Mouse (Mus musculus): Measurements from ENCODE around the gene Cenpn.
A peak's percentile ranks its signal among the peaks of the same experiment; 100 is the strongest.

Cenpn gene

DNA sequence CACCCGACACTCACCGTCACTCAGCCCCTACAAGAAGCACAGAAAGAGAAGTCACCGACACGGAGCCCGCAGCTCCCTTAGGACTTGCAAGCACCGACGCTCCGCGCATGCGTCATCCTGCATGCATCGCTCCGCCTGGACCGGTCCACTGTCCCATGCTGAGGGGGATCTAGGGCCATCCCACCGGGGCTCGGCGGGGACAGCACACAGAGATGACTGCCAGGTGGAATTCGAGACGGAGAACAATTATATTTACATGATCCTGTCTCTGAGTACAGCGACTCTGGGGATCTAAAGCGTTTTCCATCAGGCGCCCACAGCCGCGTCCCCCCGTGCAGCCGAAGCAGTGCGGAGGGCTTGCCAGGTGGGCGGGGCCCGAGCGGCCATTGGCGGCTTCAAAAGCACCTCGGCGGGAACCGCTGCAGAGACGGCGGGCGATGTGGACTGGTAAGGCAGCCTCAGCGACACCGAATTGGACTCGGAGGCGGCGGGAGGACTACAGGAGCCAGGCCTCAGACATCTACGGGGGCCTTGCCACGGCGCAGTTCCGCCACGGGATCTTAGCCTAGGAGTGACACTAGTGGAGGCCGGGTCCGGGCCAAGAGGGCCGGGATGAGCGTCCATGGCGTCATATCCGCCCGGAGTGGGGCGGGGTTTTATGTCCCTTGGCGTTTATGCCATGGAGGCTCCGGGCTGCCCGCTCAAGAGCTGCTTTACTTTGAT is at the start of gene Cenpn, which contains the start of gene Cmc2:
Gene Cenpn, plus strand, starts transcription at position 394 of the 723 bp plus-strand sequence.
Gene Cmc2, minus strand, starts transcription at position 119 of the 723 bp plus-strand sequence.
- DNase-seq: peak; percentile 94

DNA sequence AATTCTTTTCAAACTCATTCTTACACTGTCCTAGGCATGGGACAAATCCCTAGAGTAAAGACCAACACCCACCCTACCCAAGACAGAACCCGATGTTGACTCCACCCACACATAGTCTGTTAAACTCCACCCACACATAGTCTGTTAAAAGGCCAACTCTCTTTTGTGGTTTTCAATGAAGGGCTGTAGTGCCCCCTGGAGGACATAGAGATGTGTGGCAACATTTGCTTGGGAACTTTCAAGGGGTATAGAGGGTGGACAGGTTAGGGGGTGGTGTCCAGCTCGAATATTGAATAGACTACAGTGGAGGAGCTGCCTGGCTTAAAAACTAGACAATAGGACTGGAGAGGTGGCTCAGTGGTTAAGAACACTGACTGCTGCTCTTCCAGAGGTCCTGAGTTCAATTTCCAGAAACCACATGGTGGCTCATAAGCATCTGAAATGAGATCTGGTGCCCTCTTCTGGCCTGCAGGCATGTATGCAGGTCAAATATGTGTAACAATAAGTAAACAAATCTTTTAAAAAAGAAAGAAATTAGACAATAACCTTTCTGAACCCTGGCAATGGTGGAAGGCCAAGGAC is 48.7 kb upstream of the Cenpn start:
- no peak for DNase-seq

DNA sequence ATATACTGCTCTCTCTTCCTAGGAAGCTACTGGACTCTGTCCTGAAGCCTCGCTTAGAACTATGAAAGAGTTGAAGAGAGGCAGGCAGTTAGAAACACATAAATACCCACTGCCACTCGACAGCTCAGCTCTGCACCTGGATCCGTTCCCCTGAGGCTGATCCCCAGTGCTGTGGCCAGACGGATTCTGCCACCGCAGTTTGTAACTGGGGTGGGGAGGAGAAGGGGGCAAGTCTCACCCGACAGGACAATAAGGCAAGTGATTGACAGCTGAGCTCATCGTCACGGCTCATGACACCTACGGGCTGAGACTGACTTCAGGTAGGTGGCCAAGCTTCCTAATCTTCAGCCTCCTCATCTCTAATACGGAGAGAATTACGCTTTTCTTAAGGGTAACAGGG is 47.9 kb upstream of the Cenpn start:
- DNase-seq: no peak

DNA sequence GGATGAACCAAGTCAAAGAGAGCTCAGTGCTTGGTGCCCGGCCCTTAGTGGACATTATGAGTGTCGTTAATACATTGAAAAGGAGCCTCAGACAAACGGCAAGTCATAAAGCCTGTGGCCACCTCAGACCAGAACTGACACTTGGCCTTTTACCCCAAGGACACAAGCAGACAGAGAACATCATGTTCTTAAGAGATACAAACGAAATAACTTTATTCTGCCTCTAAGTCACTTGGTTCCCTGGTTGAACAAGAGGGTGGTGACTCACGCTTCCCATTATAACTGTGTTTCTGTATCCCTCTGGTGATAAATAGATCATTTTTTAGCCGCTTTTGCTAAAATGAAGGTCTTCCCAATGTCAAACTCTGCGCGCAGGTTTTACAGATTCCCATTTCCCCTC is 47.5 kb upstream of the Cenpn start:
- DNase-seq: no peak

DNA sequence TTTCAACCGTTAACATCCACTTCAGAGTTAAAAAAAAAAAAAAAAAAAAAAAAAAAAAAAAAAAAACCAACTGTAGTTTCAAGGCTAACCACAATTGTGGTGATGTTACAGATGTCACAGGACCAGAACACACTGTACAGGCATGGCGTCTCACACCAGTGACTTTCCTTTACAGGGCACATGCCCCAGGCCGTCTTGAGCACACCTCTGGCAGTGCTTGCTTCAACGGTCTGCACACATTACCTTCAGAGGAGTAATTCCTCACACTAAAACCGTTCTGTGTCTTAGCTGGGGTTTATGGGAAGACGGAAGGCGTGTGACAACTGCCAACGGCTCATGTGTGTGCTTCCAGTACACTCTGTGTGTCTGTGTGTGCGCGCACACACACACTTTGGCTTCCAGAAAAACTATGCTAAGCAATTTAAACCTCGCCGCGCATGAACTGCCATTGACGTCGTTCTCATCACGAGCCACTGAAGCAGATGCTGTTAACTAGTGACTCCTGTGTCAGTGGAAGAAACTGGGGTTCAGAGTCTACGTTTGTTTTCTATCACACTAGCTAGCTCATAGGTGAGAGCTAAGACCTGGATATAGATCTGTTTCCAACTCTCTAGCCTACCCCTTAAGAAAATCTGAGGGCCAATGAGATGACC is 45.6 kb upstream of the Cenpn start:
- no peak for DNase-seq

DNA sequence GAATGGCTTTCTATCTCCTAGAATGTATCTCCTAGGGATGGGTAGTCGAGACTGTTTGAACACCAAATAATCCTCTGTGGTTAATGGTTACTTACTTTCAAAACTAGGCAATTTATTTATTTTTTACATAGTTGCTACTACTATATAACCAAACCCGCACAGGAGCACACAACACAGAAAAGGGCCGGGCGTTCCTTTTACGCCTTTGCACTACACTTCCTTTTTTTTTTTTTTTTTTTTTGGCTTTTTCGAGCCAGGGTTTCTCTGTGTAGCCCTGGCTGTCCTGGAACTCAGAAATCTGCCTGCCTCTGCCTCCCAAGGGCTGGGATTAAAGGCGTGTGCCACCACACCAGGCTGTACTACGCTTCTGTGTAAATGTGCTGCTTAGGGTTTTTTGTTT is 40.1 kb upstream of the Cenpn start:
- DNase-seq: no peak

DNA sequence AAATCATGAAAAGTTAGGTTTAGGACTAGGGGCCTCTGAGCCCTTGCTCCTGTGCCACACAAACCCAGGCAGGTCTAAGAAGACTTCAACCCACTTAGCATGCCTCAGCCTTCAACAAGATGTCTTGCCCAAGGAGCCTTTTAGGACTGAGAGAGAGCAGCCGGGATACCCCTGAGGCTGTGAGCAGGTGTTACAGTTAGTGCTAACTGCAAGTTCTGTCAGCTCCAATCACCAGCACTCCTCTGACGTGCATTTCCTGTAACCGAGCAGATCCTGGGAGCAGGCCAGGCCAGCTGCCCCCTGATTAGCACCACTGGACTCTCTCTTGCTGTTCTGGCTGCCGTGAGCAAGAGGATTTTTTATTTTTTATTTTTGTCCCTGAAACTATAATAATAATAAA is 33.7 kb upstream of the Cenpn start:
- no peak for DNase-seq

DNA sequence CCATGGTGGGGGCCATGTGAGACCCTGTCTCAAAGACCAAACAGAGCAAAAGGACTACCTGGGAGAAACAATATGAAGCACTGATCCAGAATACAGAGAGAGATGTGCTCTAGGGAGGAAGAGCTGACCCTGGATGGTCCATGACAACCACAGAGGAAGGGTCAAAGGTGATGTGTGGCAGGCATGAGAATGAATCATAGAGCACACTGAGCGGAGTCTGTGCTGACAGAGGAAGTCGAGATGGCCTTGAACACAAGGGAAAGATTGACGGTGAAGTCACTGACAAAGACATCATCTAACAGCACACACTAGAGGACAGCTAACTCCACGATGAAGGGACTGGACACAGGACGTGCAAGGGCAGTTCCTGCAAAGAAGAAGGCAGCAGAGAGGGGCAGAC is 30.1 kb upstream of the Cenpn start:
- DNase-seq: no peak

DNA sequence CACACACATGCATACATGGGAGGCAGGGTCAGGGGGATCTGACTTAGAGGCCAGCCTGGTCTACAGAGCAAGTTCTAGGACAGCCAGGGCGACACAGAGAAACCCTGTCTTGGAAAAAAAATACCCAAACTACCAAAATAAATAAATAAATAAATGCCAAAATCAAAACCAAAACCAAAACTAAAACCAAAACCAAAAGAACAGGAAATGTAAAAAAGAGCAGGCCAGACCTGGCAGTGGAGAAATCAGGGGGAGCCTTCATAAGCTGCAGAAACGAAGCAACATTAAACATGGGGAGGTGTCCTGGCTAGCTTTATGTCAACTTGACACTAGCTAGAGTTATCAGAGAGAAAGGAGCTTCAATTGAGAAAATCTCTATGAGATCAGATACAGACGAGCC is 29.4 kb upstream of the Cenpn start:
- no peak for DNase-seq

DNA sequence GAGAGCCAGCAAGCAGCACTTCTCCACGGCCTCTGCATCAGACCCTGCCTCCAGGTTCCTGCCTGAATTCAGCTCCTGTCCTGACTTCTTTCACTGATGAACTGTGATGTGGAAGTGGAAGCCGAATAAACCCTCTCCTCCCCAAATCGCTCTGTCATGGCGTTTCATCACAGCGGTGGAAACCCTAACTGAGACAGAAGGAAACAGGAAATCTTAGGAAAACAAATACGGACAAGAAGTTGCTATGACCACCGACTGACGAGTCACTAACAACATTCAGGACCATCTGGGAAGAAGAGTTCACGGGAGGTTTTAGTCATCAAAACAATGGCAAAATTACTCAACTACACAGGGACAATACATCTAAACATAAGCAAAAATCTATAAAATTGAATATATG is 28.9 kb upstream of the Cenpn start:
- no peak for DNase-seq

DNA sequence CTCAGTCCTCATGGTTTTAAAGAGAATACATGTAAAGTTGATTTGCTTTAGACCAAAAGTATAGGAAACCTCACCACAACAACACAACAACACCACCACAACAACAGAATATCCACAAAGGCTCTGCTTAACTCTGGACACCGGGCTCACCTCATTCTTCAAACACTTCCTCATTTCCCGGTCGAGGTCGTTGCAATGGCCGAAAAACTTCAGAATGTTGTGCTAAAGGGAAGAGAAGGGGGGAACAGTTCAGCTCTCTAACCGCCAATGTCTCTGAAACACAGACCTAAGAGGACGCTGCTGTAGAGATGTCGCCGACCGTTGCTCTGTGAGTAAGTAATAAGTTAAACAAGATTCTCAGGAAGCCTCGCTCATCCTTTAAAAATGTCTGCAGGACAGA is 27.6 kb upstream of the Cenpn start:
- no peak for DNase-seq

DNA sequence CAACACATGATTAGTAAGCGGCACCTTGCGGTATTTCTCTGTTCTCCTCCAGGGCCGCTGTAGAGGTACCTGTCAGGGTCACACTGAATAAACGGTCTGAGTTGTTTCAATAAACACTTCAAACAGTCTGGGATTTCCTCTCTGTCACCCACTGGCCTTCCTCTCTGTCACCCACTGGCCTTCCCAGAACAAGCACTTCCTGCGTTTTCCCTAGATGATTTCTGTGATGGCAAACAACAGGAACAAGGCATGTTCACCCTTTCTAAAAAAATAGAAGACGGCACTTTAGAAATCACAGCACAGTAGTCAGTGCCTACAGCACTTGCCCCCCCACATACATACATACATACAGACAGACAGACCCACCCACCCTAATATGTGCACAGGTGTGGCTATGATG is 26.0 kb upstream of the Cenpn start:
- DNase-seq: no peak

DNA sequence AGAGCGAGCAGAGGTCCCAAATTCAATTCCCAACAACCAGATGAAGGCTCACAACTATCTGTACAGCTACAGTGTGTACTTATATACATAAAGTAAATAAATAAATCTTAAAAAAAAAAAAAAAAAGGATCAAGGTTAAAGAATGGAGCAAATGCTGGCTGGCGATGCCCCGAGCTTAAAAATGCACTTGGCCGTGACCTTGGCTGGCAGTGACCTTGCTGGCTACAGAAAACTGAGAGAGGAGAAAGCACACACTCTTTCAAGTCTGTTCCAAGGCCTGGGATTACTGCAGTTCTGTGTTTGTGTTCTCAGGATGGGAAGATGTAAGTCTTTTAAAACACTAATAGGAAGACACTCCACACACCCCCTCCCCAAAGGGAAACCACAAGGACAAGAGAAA is 16.8 kb upstream of the Cenpn start:
- no peak for DNase-seq

DNA sequence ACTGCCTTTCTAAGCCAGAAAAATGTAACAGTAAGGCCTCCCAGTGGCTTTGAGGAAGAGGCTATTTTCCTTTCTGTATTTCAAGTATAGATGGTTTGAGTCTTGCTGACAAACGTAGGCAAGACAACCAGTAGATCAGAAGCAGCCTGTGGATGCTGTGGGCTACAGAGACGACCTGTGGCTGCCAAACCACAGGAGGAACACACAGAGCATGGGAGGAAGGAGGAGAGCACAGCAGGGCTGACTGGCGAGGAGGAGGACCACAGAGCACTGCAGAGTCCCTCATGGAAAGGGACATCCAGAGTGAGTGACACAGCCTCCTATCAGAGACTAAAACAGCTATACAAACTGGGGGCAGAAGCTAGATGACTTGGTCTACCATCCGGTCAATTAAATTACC is 16.3 kb upstream of the Cenpn start:
- no peak for DNase-seq

DNA sequence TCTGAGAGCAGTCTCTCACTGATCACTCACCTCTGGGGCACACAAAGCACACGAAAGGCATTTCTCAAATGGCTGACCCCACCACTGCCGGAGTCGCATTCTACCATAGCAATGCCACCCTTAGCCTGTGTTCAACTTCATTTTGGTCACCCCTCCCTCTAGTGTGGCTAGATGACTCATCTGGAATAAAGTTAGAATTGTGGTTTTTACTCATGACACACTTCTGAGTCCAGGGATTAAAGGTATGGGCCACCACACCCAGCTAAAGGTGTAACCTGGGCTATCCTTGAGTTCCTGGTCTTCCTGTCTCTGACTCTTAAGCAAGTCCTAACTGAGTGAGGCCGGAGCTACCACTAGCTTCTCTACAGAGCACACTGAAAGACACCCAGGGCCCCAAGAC is 15.7 kb upstream of the Cenpn start:
- no peak for DNase-seq

DNA sequence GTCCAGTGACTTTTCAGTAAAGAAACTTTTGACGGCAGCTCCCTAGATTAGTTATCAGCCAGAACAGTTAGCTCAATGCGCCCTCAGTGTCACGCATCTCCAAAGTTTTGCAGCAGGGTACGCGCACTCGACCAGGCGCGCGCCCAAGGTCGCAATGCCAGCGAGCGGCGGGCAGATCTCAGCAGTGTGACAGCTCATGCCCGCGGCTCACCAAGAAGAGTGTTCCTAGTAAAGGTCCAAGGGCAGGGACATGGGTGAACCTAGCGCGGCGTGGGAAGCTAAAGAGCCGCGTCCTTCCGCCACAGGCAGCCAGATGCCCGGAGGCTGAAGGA is 559 bp upstream of the Cenpn start:
- no peak for DNase-seq

DNA sequence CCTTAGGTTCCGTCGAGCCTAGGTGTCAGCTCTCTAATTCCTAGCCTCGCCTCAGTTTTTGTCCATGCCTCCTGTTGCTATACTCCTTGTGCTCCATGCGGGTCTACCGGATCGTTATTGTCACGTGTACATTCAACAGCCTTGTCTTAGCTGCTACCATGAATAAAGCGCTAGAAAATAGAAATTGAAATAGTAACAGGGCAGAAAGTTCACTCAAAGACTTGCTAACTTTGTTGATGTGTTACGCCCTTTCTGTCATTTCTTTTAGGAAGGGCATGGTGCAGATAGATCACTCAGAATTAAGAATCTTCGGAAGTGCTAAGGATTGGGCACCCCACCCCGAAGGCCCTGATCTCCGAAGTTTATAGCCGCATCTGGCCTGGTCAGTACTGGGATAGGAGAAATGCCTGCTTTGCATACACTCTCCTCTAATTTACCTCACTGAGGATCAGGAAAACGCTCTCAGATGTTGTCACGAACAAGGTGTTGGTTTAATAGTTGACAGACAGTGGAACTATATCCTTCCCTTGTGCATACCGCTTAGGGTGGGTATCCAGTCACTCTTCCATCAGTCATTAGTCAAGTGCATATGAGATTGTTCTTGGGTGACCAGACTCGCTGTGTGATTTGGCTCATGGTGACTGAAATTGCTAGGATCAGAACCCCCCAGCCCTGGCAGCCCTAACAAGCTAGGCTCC is 679 bp downstream of the Cenpn start:
- DNase-seq: no peak

DNA sequence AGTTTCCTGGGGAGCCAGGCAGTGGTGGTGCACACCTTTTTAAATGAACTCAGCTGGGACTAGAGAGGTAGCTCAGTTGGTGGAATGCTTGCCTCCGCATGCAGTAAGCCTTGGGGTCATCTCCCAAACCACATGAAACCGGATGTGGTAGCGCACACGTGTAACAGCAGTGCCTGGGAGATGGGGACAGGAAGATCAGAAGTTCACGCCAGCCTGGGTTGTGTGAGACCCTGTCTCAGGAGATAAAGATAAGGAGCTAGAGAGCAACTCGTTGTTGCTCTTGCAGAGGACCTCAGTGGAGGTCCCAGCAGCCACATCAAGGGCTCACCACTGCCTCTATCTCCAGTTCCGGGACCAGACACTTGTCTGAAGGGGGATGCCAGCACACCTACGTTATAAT is 2.0 kb downstream of the Cenpn start:
- no peak for DNase-seq

DNA sequence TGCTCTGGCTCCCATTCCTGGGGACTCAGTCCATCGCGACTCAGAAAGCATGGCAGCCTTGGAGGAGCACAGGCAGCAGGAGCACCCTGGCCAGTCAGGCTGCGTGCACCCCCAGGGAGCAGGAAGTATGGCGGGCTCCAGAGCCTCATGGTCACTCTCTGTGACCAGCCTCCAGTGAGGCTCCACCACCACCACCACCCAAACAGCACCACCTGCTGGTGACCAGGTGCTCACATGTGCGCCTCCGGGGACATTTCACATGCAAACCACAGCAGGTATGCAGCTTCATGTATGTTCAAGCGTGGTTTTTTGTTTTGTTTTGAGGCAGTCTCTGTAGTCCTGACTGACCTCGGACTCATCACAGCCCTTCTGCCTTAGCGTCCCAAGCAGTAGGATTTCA is 6.3 kb downstream of the Cenpn start:
- no peak for DNase-seq

DNA sequence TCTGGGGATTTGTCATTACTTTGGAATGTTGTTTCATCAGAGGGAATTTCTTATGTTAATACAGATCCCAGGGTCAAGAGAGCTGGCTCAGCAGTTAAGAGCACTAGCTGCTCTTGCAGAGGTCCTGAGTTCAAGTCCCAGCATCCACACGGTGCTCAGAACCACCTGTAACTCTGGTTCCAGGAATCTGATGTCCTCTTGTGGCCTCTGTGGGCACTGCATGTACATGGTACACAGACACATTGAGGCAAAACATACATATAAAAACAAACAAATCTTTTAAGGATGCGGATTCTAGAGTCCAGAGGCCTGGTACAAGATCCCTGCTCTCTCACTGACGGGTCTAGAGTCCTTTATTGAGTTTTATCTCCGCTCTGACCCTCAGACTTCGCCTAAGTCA is 7.1 kb downstream of the Cenpn start:
- DNase-seq: no peak

DNA sequence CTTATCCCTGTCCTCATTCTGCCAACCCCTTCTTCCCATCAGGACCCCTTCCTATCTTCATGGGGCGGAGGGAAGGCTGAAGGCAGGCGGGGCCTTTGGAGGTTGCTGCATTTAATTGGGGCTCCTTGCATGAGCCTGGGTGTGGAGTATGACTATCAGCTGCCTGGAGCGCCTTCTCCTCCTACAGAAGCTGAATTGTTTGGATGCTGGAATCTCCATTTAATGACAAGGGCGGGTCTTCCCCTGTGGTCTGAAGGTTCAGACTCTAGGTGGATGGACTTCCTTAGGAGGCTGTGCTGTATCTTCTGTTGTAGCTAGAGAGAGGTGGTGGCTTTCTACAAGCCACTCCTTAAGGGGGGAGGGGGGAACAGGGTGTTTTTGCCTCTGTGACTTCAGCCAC is 13.4 kb downstream of the Cenpn start:
- no peak for DNase-seq

DNA sequence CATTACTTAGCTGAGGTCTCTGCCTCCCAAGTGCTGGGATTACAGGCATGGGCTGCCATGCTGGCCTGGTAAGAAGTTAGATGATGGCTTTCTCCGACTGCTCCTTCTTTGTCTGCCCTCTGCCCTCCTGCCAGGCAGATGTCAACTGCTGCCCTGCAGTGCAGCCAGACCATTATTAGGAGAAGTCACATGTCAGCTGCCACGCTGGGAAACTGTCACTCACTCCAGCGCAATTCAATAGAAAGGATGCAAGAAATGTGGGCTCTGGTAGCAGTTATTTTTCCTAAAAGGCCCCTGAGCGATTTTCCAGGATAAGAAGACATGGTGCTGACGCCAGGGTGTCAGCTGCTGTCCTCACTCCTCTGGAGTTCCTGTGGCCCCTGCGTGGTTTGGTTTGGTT is 14.0 kb downstream of the Cenpn start:
- no peak for DNase-seq

DNA sequence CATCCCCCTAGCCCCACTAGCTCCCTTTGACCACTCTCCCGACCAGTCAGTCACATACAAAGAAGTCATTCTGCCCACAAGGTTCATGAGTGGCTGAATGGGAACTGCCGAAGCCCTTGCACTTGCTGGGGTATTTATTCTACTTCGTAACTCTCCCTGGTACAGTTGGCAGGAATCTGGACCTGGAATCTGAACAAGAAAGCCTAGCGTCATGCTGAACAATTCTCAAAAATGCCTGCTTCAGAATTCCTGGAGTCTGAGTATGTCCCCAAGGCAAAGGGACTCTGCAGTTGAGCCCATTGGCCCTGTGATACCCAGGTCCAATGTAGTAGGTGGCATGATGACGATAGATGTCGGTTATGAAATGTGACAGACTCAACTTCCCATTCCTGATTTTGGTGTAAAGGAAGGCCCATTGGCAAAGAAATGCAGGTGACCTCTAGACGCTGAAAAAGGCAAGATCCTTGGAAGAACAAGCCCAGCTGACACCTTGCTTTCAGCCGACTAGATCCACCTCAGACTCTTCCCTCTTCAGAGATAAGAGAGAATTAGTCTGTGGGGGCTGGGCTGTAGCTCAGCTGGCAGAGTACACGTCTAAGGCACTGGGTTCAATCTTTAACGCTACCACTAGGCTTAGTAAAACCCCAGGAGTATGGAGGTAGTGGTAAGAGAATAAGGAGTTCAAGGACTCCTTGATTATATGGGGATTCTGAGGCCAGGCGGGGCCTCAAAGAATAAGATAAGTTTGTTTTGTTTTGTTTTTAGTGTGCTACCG is 20.9 kb downstream of the Cenpn start:
- DNase-seq: no peak
